Mouse (Mus musculus) ES-Bruce4 (cell line): ENCODE measurements around the gene Nsun3. TPM values are rescaled to one million over a fixed set of nuclear protein-coding genes. Genes with fewer than 3 reads are reported as not detected.

ENCODE experiments used
- H3K27ac ChIP-seq: 2 replicates; pipeline ENCODE4 v1.5.1; 2012; ENCODE audit warnings: low read length, inconsistent platforms; ENCODE audit not compliant: insufficient read depth
- H3K27me3 ChIP-seq: 2 replicates; pipeline ENCODE4 v1.6.1; 2012; ENCODE audit warnings: mild to moderate bottlenecking, low read length, inconsistent platforms; ENCODE audit not compliant: control insufficient read depth, poor library complexity, insufficient read depth, severe bottlenecking
- H3K36me3 ChIP-seq: 2 replicates; pipeline ENCODE4 v1.6.1; 2012; ENCODE audit warnings: inconsistent platforms, mild to moderate bottlenecking, low read length, moderate library complexity; ENCODE audit not compliant: control insufficient read depth, poor library complexity, insufficient read depth, severe bottlenecking
- H3K4me1 ChIP-seq: one replicate; pipeline ENCODE4 v1.8.1; 2011; ENCODE audit warnings: low read length; ENCODE audit not compliant: control insufficient read depth, insufficient read depth
- H3K4me3 ChIP-seq: 2 replicates; pipeline ENCODE4 v1.5.1; 2011; ENCODE audit warnings: low read depth, mild to moderate bottlenecking, low read length
- H3K9ac ChIP-seq: 2 replicates; pipeline ENCODE4 v1.6.1; 2012; ENCODE audit warnings: low read depth, mild to moderate bottlenecking, inconsistent platforms; ENCODE audit not compliant: poor library complexity, severe bottlenecking
- H3K9me3 ChIP-seq: replicated peaks from 2 replicates; pipeline ENCODE4 v1.6.1; 2012; ENCODE audit warnings: mild to moderate bottlenecking, low read length, inconsistent platforms; ENCODE audit not compliant: control insufficient read depth, poor library complexity, insufficient read depth, severe bottlenecking
- CTCF ChIP-seq: IDR thresholded peaks from one replicate; pipeline ENCODE4 v1.8.1; 2011; ENCODE audit warnings: low read depth, low read length
- EP300 ChIP-seq: IDR thresholded peaks from 2 replicates; pipeline ENCODE4 v1.6.1; 2011; ENCODE audit warnings: low read depth, low read length; ENCODE audit not compliant: insufficient read depth
- POLR2A ChIP-seq: IDR thresholded peaks from one replicate; pipeline ENCODE4 v1.8.1; 2011; ENCODE audit warnings: low read length; ENCODE audit not compliant: insufficient read depth
- polyA plus RNA-seq: library from polyadenylated mRNA; stranded (reverse); fragments of >200 nt; gene quantifications from 2 replicates; pipeline ENCODE4 v1.2.4, GENCODE M21; 2011; ENCODE audit warnings: low read depth; ENCODE audit not compliant: missing spikeins, insufficient read depth, insufficient read length

The Nsun3 gene
- polyA plus RNA-seq, 1 experiment = 7.3 TPM

GRCm38 (mm10) chr16:62799426-62799825 is 12.8 kb upstream of the Nsun3 start:
- H3K4me1 ChIP-seq = no peaks in the 10 kb centered on the region
- H3K9ac ChIP-seq = no peak overlapping the region
- peaks cover 3% of the 10 kb centered on the region; the same call in 1 of the 2 replicates for H3K36me3 ChIP-seq
- H3K4me3 ChIP-seq = no peak overlapping the region
- H3K27me3 ChIP-seq = no peaks in the 10 kb centered on the region
- TF ChIP-seq CTCF (no peak), POLR2A (no peak), EP300 (no peak)
- H3K9me3 ChIP-seq = no peaks in the 10 kb centered on the region
- H3K27ac ChIP-seq = no peak overlapping the region

GRCm38 (mm10) chr16:62798808-62799207 is 12.2 kb upstream of the Nsun3 start:
- Histone ChIP-seq H3K4me3 (no peak overlapping the region), H3K9ac (no peak overlapping the region), H3K27ac (no peak overlapping the region), H3K4me1 (no peaks in the 10 kb centered on the region), H3K9me3 (no peaks in the 10 kb centered on the region), H3K27me3 (no peaks in the 10 kb centered on the region), H3K36me3 (peaks cover 3% of the 10 kb centered on the region; the same call in 1 of the 2 replicates)
- TF ChIP-seq POLR2A = no peak
- no peak for TF ChIP-seq EP300
- TF ChIP-seq CTCF = no peak

GRCm38 (mm10) chr16:62796608-62797007 is 10.0 kb upstream of the Nsun3 start:
- Histone ChIP-seq H3K9me3 (no peaks in the 10 kb centered on the region), H3K9ac (no peak overlapping the region), H3K36me3 (0 out of 2 replicates have a peak, but pooled peaks cover under 1% of the 10 kb centered on the region), H3K27me3 (no peaks in the 10 kb centered on the region), H3K4me1 (no peaks in the 10 kb centered on the region), H3K27ac (no peak overlapping the region), H3K4me3 (no peak overlapping the region)
- no peak for TF ChIP-seq CTCF
- no peak for TF ChIP-seq EP300
- TF ChIP-seq POLR2A = no peak

- H3K27me3 ChIP-seq = no peaks in the 10 kb centered on the region
- no peak overlapping the region for H3K4me3 ChIP-seq
- no peak overlapping the region for H3K27ac ChIP-seq
- TF ChIP-seq CTCF (no peak), POLR2A (no peak), EP300 (no peak)
- H3K9me3 ChIP-seq = no peaks in the 10 kb centered on the region
- H3K36me3 ChIP-seq = no peaks in the 10 kb centered on the region
- peaks cover 3% of the 10 kb centered on the region for H3K4me1 ChIP-seq
- H3K9ac ChIP-seq = no peak overlapping the region
These were observed 4.4 kb downstream of the Nsun3 start for GRCm38 (mm10) chr16:62782229-62782628.

- Histone ChIP-seq H3K27me3 (no peaks in the 10 kb centered on the region), H3K4me3 (no peak overlapping the region), H3K36me3 (no peaks in the 10 kb centered on the region), H3K9me3 (no peaks in the 10 kb centered on the region), H3K27ac (no peak overlapping the region), H3K9ac (no peak overlapping the region), H3K4me1 (no peaks in the 10 kb centered on the region)
- TF ChIP-seq EP300 (no peak), POLR2A (no peak), CTCF (no peak)
These were observed 8.3 kb downstream of the Nsun3 start for GRCm38 (mm10) chr16:62778282-62778681.

GRCm38 (mm10) chr16:62776034-62776433 is 10.6 kb downstream of the Nsun3 start:
- H3K9ac ChIP-seq = no peak overlapping the region
- no peak overlapping the region for H3K27ac ChIP-seq
- TF ChIP-seq POLR2A (no peak), CTCF (no peak), EP300 (no peak)
- no peaks in the 10 kb centered on the region for H3K9me3 ChIP-seq
- no peaks in the 10 kb centered on the region for H3K27me3 ChIP-seq
- H3K4me1 ChIP-seq = no peaks in the 10 kb centered on the region
- H3K36me3 ChIP-seq = no peaks in the 10 kb centered on the region
- no peak overlapping the region for H3K4me3 ChIP-seq
